Mouse (Mus musculus) E14TG2a.4 (cell line): ENCODE data around the gene Homez.

Experiments
- H3K27me3 ChIP-seq: 2 replicates; pipeline ENCODE4 v1.6.1; 2014; ENCODE audit warnings: low read length, control low read depth; ENCODE audit not compliant: insufficient read depth
- H3K36me3 ChIP-seq: 2 replicates; pipeline ENCODE4 v1.6.1; 2014; ENCODE audit warnings: low read length, control low read depth; ENCODE audit not compliant: insufficient read depth
- H3K4me1 ChIP-seq: replicated peaks from 2 replicates; pipeline ENCODE4 v1.6.1; 2014; ENCODE audit warnings: low read depth, low read length, control low read depth
- H3K4me3 ChIP-seq: replicated peaks from 2 replicates; pipeline ENCODE4 v1.5.1; 2014; ENCODE audit warnings: mild to moderate bottlenecking, low read length
- H3K9me3 ChIP-seq: 2 replicates; pipeline ENCODE4 v1.6.1; 2014; ENCODE audit warnings: low read length, control low read depth
- CTCF ChIP-seq: conservative IDR thresholded peaks from 2 replicates; pipeline ENCODE4 v1.5.1; 2014; ENCODE audit warnings: low read length
- NANOG ChIP-seq: IDR thresholded peaks from 2 replicates; pipeline ENCODE4 v1.6.1; 2014; ENCODE audit warnings: borderline replicate concordance, low read length, mixed read lengths
- POU5F1 ChIP-seq: IDR thresholded peaks from 2 replicates; pipeline ENCODE4 v1.6.1; 2014; ENCODE audit warnings: low read length, borderline replicate concordance

Gene Homez

DNA sequence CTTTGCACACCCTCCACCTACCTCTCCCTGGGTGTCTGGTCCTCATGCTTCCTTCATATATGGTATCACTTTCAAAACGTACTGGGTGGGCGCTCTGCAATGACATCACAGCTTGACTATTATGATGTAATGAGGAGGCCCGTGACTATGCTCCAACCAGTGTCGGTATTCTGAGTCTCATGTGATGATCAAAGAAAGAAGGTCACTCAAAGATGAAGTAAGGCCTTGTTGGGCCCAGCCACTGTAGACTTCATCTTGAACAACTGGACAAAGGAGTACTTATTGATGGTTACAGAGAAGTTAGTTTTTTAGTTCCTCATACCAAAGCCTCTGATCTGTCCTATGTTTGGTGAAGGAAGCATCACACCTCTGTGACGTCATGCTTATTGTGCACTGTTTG is at the start of gene Homez:
Gene Homez, minus strand, starts transcription at position 101 of the 400 bp plus-strand sequence.
- Histone ChIP-seq H3K4me3 (no peak within 1 kb of the TSS), H3K9me3 (no peaks in the 10 kb centered on the region), H3K27me3 (peaks cover 31% of the 10 kb centered on the region), H3K36me3 (no peaks in the 10 kb centered on the region), H3K4me1 (peaks cover 9% of the 10 kb centered on the region)
- no peak for TF ChIP-seq POU5F1
- TF ChIP-seq NANOG, result no peak
- no peak for TF ChIP-seq CTCF

DNA sequence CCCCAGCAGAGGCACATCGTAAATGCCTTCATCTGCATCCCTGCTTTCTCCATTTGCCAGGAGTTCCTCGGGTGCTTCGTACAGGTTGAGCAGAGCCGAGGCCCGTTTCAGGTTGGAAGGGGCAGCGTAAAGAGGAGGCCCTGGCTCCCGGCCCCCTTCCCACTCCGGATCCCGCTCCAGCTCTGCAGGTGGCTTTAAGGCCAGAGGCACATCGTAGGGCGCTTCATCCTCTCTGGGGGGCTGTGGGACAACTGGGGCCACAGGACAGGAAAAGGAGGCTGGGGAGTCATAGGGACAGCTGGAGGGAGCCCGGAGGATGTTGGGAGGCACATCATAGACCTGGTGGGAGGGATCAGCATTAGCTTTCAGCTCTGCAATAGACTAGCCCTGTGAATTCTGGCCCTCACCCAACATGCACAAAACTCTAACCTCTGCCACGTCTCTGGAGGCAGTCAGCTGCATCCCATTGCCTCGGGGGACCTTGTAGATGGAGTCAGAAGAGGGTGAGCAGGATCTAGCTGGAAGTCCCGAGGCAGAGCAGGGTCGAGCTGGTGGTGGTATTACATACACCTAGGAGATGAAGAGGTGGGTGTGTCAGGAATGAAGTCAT is 49.4 kb upstream of the Homez start:
- H3K4me3 ChIP-seq, result no peak overlapping the region; the same call in 1 of the 2 replicates

DNA sequence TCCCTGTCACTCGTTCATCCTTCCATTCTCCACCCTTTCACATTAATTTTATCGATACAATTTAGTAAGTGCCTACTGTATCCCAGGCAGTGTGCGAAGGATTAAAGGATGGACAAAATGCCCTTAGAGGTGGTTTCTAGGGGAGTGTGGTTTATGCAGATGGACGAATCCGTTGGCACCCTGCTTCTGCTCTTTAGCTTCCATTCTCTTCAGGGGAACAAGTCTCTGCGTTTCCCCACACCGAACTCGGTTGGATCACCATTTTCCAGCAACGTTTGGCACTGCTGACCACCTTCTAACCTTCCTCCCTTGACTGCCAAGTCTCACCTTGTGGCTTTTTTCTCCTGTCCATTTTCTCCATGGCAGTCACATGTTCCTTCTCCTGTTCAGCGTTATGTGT is 42.6 kb upstream of the Homez start:
- Histone ChIP-seq H3K4me3 (peak overlapping the region; percentile 85), H3K27me3 (peaks cover 65% of the 10 kb centered on the region), H3K9me3 (no peaks in the 10 kb centered on the region), H3K4me1 (peaks cover 23% of the 10 kb centered on the region), H3K36me3 (peaks cover 25% of the 10 kb centered on the region)
- TF ChIP-seq CTCF, result no peak
- TF ChIP-seq NANOG, result no peak
- TF ChIP-seq POU5F1, result no peak

More for the DNA sequence above, 49.4 kb upstream of the Homez start:
- H3K27me3 ChIP-seq, result peaks cover 18% of the 10 kb centered on the region
- no peaks in the 10 kb centered on the region for H3K9me3 ChIP-seq
- TF ChIP-seq NANOG (no peak), POU5F1 (no peak), CTCF (no peak)
- H3K36me3 ChIP-seq, result peaks cover 68% of the 10 kb centered on the region
- H3K4me1 ChIP-seq, result peaks cover 39% of the 10 kb centered on the region

DNA sequence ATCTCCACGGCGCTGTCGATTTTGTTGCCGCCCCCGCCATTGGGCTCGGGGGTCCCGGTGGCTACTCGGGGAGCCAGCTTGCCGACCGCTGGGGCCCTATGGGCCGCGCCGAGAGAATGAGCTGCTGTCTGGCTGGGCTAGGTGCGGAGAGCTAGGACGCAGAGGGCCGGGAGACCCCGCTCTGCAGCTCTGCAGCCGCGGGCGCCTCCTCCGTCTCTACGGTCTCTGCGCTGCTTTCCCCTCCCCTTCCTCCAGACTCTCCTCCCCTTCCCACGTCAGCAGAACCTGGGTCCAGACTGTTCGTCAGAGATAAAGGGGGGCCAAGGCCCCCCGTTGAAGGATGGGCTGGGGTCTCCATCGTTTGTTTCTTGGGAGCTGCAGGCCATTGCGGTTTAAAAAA is 42.1 kb upstream of the Homez start, which contains the start of gene Slc22a17:
Gene Slc22a17, minus strand, starts transcription at position 247 of the 400 bp plus-strand sequence.
- peaks cover 69% of the 10 kb centered on the region for H3K27me3 ChIP-seq
- H3K4me1 ChIP-seq, result peaks cover 27% of the 10 kb centered on the region
- peak within 1 kb of the TSS; percentile 85 for H3K4me3 ChIP-seq
- no peaks in the 10 kb centered on the region for H3K9me3 ChIP-seq
- TF ChIP-seq NANOG (no peak), CTCF (no peak), POU5F1 (no peak)
- H3K36me3 ChIP-seq, result peaks cover 25% of the 10 kb centered on the region

DNA sequence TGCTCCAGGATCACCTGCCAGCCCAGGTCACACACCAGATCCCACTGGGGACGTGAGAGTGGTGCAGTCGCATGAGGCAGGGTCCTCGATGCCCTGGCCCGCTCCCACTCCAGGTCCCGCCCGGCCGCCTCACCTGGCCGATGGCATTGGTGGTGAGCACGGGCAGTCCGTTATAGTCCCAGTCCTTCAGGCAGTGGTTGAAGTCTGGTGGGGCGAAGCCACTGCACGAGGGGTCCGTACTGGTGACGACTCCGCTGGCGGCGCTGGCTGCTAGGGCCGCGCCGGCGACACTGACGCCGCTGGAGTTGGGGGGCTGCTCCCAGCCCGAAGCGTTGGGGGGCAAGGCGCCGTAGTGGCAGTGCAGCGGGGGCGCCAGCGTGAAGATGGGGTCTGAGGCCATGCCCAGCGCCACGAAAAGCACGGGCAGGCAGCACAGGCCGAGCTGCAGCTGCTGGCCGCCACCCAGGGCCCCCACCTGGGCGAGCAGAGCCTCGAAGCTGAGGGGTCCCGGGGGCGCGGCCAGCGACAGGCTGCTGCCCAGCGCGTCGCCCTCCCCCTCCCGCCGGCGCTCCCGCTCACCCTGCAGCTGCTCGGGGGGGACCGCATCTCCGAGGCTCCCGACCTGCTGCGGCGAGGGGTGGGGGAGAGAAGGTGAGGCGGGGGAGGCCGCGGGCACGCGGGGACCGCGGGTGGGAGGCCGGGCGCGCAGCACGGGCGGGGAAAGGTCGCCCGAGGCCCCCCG is 41.5 kb upstream of the Homez start:
- TF ChIP-seq POU5F1, result no peak
- peaks cover 72% of the 10 kb centered on the region for H3K27me3 ChIP-seq

DNA sequence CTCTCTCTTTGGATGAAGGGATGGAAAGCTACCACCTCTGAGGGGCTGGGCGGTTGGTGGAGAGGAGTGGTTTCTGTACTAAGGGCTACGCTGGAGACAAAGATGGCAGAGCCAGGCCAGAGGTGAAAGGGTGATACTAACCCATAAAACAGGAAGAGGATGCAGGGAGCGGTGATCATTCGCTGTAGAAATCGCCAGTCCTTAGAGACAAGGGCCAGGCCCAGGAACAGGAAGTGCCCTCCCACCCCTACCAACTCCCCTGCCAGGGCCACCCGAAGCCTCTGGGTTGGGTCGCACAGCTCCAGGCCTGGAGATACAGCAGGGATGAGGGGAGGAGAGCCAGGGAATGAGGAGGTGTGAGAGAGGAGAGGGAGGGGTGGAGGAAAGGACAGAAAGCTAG is 37.9 kb upstream of the Homez start:
- Histone ChIP-seq H3K4me3 (no peak overlapping the region), H3K9me3 (no peaks in the 10 kb centered on the region), H3K36me3 (peaks cover 6% of the 10 kb centered on the region; the same call in 1 of the 2 replicates), H3K4me1 (peaks cover 38% of the 10 kb centered on the region), H3K27me3 (peaks cover 55% of the 10 kb centered on the region)
- no peak for TF ChIP-seq NANOG

More for the DNA sequence above, 41.5 kb upstream of the Homez start:
- H3K9me3 ChIP-seq, result no peaks in the 10 kb centered on the region
- H3K4me3 ChIP-seq, result peak overlapping the region; percentile 85
- H3K4me1 ChIP-seq, result peaks cover 33% of the 10 kb centered on the region
- H3K36me3 ChIP-seq, result peaks cover 23% of the 10 kb centered on the region

DNA sequence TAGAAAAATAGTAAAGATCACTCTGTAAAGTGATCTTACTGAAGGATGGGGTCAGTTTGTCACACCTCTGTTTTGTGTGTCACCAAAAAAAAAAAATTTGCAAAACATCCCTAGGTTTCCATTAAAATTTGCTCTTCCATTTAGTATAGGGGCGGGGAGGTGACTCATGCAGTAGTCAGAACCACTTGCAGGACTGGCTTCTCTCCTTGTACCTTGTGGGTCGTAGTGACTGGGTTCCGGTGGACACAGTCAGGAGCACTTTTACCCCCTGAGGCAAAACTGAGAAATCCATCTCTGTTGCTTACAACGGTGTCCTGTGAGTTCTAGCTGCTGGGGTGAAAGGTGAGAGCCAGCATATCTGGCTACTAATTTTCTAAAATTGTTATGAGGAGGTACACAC is 32.9 kb upstream of the Homez start:
- Histone ChIP-seq H3K27me3 (peaks cover 9% of the 10 kb centered on the region), H3K4me1 (peaks cover 34% of the 10 kb centered on the region)
- no peak for TF ChIP-seq POU5F1
- no peak for TF ChIP-seq CTCF
- TF ChIP-seq NANOG, result no peak

DNA sequence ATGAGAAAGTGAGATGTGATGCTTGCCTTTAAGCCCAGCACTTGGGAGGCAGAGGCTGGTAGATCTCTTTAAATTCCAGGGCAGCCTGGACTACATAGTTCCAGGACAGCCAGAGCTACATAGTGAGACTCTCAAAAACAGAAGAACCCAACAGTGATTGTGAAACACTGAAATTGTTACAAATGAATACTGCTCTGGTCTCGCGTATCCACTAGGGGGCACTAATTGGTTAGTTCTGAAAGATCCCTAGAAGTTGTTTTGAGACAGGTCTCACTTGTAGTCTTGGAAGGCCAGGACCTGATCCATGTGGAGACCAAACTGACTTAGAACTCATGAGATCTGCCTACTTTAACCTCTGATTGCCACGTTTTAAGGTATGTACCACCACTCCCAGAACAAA is 29.6 kb upstream of the Homez start:
- peaks cover 40% of the 10 kb centered on the region for H3K36me3 ChIP-seq
- TF ChIP-seq CTCF (peak; percentile 55), NANOG (no peak), POU5F1 (no peak)
- no peak overlapping the region for H3K4me3 ChIP-seq
- no peaks in the 10 kb centered on the region for H3K9me3 ChIP-seq
- H3K27me3 ChIP-seq, result no peaks in the 10 kb centered on the region
- peaks cover 47% of the 10 kb centered on the region for H3K4me1 ChIP-seq

More for the DNA sequence above, 32.9 kb upstream of the Homez start:
- Histone ChIP-seq H3K36me3 (peaks cover 13% of the 10 kb centered on the region), H3K4me3 (no peak overlapping the region), H3K9me3 (no peaks in the 10 kb centered on the region)
